11 mouse cellular contexts compared by ENCODE assay signal in genomic region chr11:117410059-117410458, GRCm38 (mm10).
DNase-seq lines count a peak whose midpoint lies in the region; ATAC-seq and TF ChIP-seq lines count a peak whose summit lies in the region.
"Had no signal": no experiment of that assay in that cellular context is flagged by ENCODE, and none has a peak within 500 bp of the region (broad histone marks: within the 10 kb centered on the region; RNA-seq: fewer than 3 reads in every experiment).

No protein-coding gene starts in this region.

- peak overlapping the region; percentile 52 for H3K9ac ChIP-seq in midbrain, embryonic 16.5 days (ENCODE audit: low read depth, low read length)

- peak in 1 of 2 experiments; percentile 21 for DNase-seq in left cerebral cortex, adult 2 months (ENCODE audit: extremely low spot score in 1 of 2, low spot score in 2 of 2)
- DNase-seq in left cerebral cortex, adult 11 months (ENCODE audit: low spot score), result no peak
- peak; percentile 40 for DNase-seq in cerebellum, adult 8-10 months
- DNase-seq in hindbrain, embryonic 10.5 days (ENCODE audit: low spot score), result no peak
- DNase-seq in testis, postnatal 10 days (ENCODE audit: low spot score), result no peak
- DNase-seq in thymus, postnatal 10 days (ENCODE audit: low spot score in 2 of 2), result no peak
- DNase-seq in kidney, adult 8-10 months, result no peak
- DNase-seq: adrenal gland, postnatal 10 days had no signal

- WGBS in hindbrain, embryonic 10.5 days, result 6% methylated on average over 6 of the region's 6 CpGs
- under 1% methylated on average over 6 of the region's 6 CpGs for WGBS in midbrain, embryonic 16.5 days

- peaks cover 71% of the 10 kb centered on the region for H3K4me1 ChIP-seq in hindbrain, embryonic 10.5 days (replicated peaks)
- peaks cover 60% of the 10 kb centered on the region for H3K4me1 ChIP-seq in midbrain, embryonic 16.5 days (ENCODE audit: control insufficient read depth, insufficient read depth, low read length)

- peak; percentile 25; the same call in 1 of the 2 replicates for ATAC-seq in midbrain, embryonic 16.5 days

- peaks cover 73% of the 10 kb centered on the region for H3K27me3 ChIP-seq in hindbrain, embryonic 10.5 days (ENCODE audit: insufficient read depth, poor library complexity, severe bottlenecking)
- no peaks in the 10 kb centered on the region for H3K27me3 ChIP-seq in midbrain, embryonic 16.5 days (ENCODE audit: control insufficient read depth, insufficient read depth, low read depth, low read length)
- H3K27me3 ChIP-seq: CH12.LX had no signal

- H3K4me3 ChIP-seq in left cerebral cortex, adult 2 months, result no peak overlapping the region
- 0 out of 2 replicates have a peak overlapping the region, but pooled peaks have one; percentile 7 for H3K4me3 ChIP-seq in hindbrain, embryonic 10.5 days
- no peak overlapping the region for H3K4me3 ChIP-seq in midbrain, embryonic 16.5 days (ENCODE audit: low read depth, low read length)
- H3K4me3 ChIP-seq: erythroblast, embryonic 14.5 days had no signal

- intact Hi-C loops in left cerebral cortex, adult 2 months (cut with DNase I), result no loop called here

- peaks cover 3% of the 10 kb centered on the region; the same call in 1 of the 2 replicates for H3K9me3 ChIP-seq in hindbrain, embryonic 10.5 days
- no peaks in the 10 kb centered on the region for H3K9me3 ChIP-seq in midbrain, embryonic 16.5 days (replicated peaks; ENCODE audit: control insufficient read depth, low read length, poor library complexity, severe bottlenecking)

- no peaks in the 10 kb centered on the region for H3K36me3 ChIP-seq in hindbrain, embryonic 10.5 days
- no peaks in the 10 kb centered on the region for H3K36me3 ChIP-seq in midbrain, embryonic 16.5 days (ENCODE audit: control insufficient read depth, insufficient read depth, low read length)

- TF ChIP-seq CTCF in left cerebral cortex, adult 2 months (IDR thresholded peaks at IDR 0.05), result no peak

- H3K4me2 ChIP-seq in midbrain, embryonic 16.5 days (ENCODE audit: low read length), result no peak overlapping the region; the same call in 1 of the 2 replicates

- peak overlapping the region; percentile 93 for H3K27ac ChIP-seq in left cerebral cortex, adult 2 months
- peak overlapping the region; percentile 92 for H3K27ac ChIP-seq in hindbrain, embryonic 10.5 days
- peak overlapping the region; percentile 96 for H3K27ac ChIP-seq in midbrain, embryonic 16.5 days (ENCODE audit: low read length)
